Mouse (Mus musculus): ENCODE results near the gene H2-DMb2. TPM values are rescaled to one million over a fixed set of nuclear protein-coding genes. Genes with fewer than 3 reads are reported as not detected.

H2-DMb2 gene
- polyA plus RNA-seq (2014; fragmentation: Nextera tagmentation; extraction: Ambion mirVana), result 0.32 and 0.34 TPM in 2 replicates

GRCm38 (mm10) chr17:34143033-34143432, at the start of gene H2-DMb2:
Gene H2-DMb2 (plus strand): TSS chr17:34143307.
- no peak for DNase-seq (ENCODE audit: low spot score)
- Histone ChIP-seq H3K36me3 (ENCODE audit: control insufficient read depth, insufficient read depth, low read length) (no peaks in the 10 kb centered on the region), H3K27me3 (replicated peaks; ENCODE audit: control insufficient read depth, insufficient read depth, low read length) (peaks cover 36% of the 10 kb centered on the region), H3K9ac (ENCODE audit: low read depth, low read length) (no peak within 1 kb of the TSS), H3K27ac (ENCODE audit: low read depth, low read length) (no peak within 1 kb of the TSS), H3K4me2 (no peak within 1 kb of the TSS), H3K4me3 (ENCODE audit: low read depth, low read length) (no peak within 1 kb of the TSS), H3K4me1 (replicated peaks; ENCODE audit: control insufficient read depth, insufficient read depth, low read length) (peaks cover 6% of the 10 kb centered on the region), H3K9me3 (ENCODE audit: control insufficient read depth, low read length) (no peaks in the 10 kb centered on the region)
- 36% methylated on average over 7 of the region's 7 CpGs for WGBS
- no peak for ATAC-seq (replicated peaks; ENCODE audit: low FRiP score)

- Histone ChIP-seq H3K4me3 (ENCODE audit: low read depth, low read length) (no peak overlapping the region), H3K4me1 (replicated peaks; ENCODE audit: control insufficient read depth, insufficient read depth, low read length) (no peaks in the 10 kb centered on the region), H3K36me3 (ENCODE audit: control insufficient read depth, insufficient read depth, low read length) (no peaks in the 10 kb centered on the region), H3K27me3 (replicated peaks; ENCODE audit: control insufficient read depth, insufficient read depth, low read length) (0 out of 2 replicates have a peak, but pooled peaks cover 2% of the 10 kb centered on the region), H3K9me3 (ENCODE audit: control insufficient read depth, low read length) (no peaks in the 10 kb centered on the region), H3K9ac (ENCODE audit: low read depth, low read length) (no peak overlapping the region), H3K27ac (ENCODE audit: low read depth, low read length) (no peak overlapping the region), H3K4me2 (no peak overlapping the region)
- DNase-seq (ENCODE audit: low spot score) (no peak), ATAC-seq (replicated peaks; ENCODE audit: low FRiP score) (no peak)
- 77% methylated on average over 27 of the region's 27 CpGs for WGBS
These were observed 48.6 kb upstream of the H2-DMb2 start for GRCm38 (mm10) chr17:34094283-34095035.

GRCm38 (mm10) chr17:34096497-34097010, 46.6 kb upstream of the H2-DMb2 start:
- ATAC-seq (replicated peaks; ENCODE audit: low FRiP score), result no peak
- Histone ChIP-seq H3K4me2 (no peak overlapping the region), H3K36me3 (ENCODE audit: control insufficient read depth, insufficient read depth, low read length) (no peaks in the 10 kb centered on the region), H3K9me3 (ENCODE audit: control insufficient read depth, low read length) (no peaks in the 10 kb centered on the region), H3K9ac (ENCODE audit: low read depth, low read length) (no peak overlapping the region), H3K27me3 (replicated peaks; ENCODE audit: control insufficient read depth, insufficient read depth, low read length) (peaks cover 2% of the 10 kb centered on the region; the same call in 1 of the 2 replicates), H3K4me1 (replicated peaks; ENCODE audit: control insufficient read depth, insufficient read depth, low read length) (no peaks in the 10 kb centered on the region), H3K4me3 (ENCODE audit: low read depth, low read length) (no peak overlapping the region), H3K27ac (ENCODE audit: low read depth, low read length) (no peak overlapping the region)
- 65% methylated on average over 3 of the region's 3 CpGs for WGBS
- DNase-seq (ENCODE audit: low spot score), result no peak

GRCm38 (mm10) chr17:34097272-34097671, 45.8 kb upstream of the H2-DMb2 start:
- Histone ChIP-seq H3K36me3 (ENCODE audit: control insufficient read depth, insufficient read depth, low read length) (no peaks in the 10 kb centered on the region), H3K4me2 (no peak overlapping the region), H3K9ac (ENCODE audit: low read depth, low read length) (no peak overlapping the region), H3K9me3 (ENCODE audit: control insufficient read depth, low read length) (no peaks in the 10 kb centered on the region), H3K4me1 (replicated peaks; ENCODE audit: control insufficient read depth, insufficient read depth, low read length) (no peaks in the 10 kb centered on the region; the same call in 1 of the 2 replicates), H3K27ac (ENCODE audit: low read depth, low read length) (no peak overlapping the region), H3K27me3 (replicated peaks; ENCODE audit: control insufficient read depth, insufficient read depth, low read length) (peaks cover 2% of the 10 kb centered on the region; the same call in 1 of the 2 replicates), H3K4me3 (ENCODE audit: low read depth, low read length) (no peak overlapping the region)
- WGBS, result 61% methylated on average over 5 of the region's 5 CpGs
- no peak for DNase-seq (ENCODE audit: low spot score)
- ATAC-seq (replicated peaks; ENCODE audit: low FRiP score), result no peak

- Histone ChIP-seq H3K4me3 (ENCODE audit: low read depth, low read length) (no peak overlapping the region), H3K27ac (ENCODE audit: low read depth, low read length) (no peak overlapping the region), H3K4me1 (replicated peaks; ENCODE audit: control insufficient read depth, insufficient read depth, low read length) (no peaks in the 10 kb centered on the region; the same call in 1 of the 2 replicates), H3K9ac (ENCODE audit: low read depth, low read length) (no peak overlapping the region), H3K36me3 (ENCODE audit: control insufficient read depth, insufficient read depth, low read length) (no peaks in the 10 kb centered on the region), H3K9me3 (ENCODE audit: control insufficient read depth, low read length) (no peaks in the 10 kb centered on the region), H3K4me2 (no peak overlapping the region), H3K27me3 (replicated peaks; ENCODE audit: control insufficient read depth, insufficient read depth, low read length) (peaks cover 2% of the 10 kb centered on the region; the same call in 1 of the 2 replicates)
- WGBS, result 48% methylated on average over 10 of the region's 10 CpGs
- ATAC-seq (replicated peaks; ENCODE audit: low FRiP score) (no peak), DNase-seq (ENCODE audit: low spot score) (no peak)
These were observed 44.2 kb upstream of the H2-DMb2 start for GRCm38 (mm10) chr17:34098709-34099479.

GRCm38 (mm10) chr17:34099531-34099930, 43.6 kb upstream of the H2-DMb2 start:
- WGBS, result 74% methylated on average over 5 of the region's 5 CpGs
- no peaks in the 10 kb centered on the region for H3K9me3 ChIP-seq (ENCODE audit: control insufficient read depth, low read length)
- H3K9ac ChIP-seq (ENCODE audit: low read depth, low read length), result no peak overlapping the region
- H3K4me2 ChIP-seq, result no peak overlapping the region
- ATAC-seq (replicated peaks; ENCODE audit: low FRiP score) (no peak), DNase-seq (ENCODE audit: low spot score) (no peak)
- no peaks in the 10 kb centered on the region; the same call in 1 of the 2 replicates for H3K4me1 ChIP-seq (replicated peaks; ENCODE audit: control insufficient read depth, insufficient read depth, low read length)
- no peak overlapping the region for H3K27ac ChIP-seq (ENCODE audit: low read depth, low read length)
- H3K36me3 ChIP-seq (ENCODE audit: control insufficient read depth, insufficient read depth, low read length), result no peaks in the 10 kb centered on the region
- no peak overlapping the region for H3K4me3 ChIP-seq (ENCODE audit: low read depth, low read length)
- H3K27me3 ChIP-seq (replicated peaks; ENCODE audit: control insufficient read depth, insufficient read depth, low read length), result peaks cover 2% of the 10 kb centered on the region; the same call in 1 of the 2 replicates

GRCm38 (mm10) chr17:34101185-34101584, 41.9 kb upstream of the H2-DMb2 start:
- H3K9ac ChIP-seq (ENCODE audit: low read depth, low read length), result no peak overlapping the region
- H3K27me3 ChIP-seq (replicated peaks; ENCODE audit: control insufficient read depth, insufficient read depth, low read length), result no peaks in the 10 kb centered on the region; the same call in 1 of the 2 replicates
- ATAC-seq (replicated peaks; ENCODE audit: low FRiP score) (no peak), DNase-seq (ENCODE audit: low spot score) (no peak)
- H3K9me3 ChIP-seq (ENCODE audit: control insufficient read depth, low read length), result no peaks in the 10 kb centered on the region
- H3K4me1 ChIP-seq (replicated peaks; ENCODE audit: control insufficient read depth, insufficient read depth, low read length), result no peaks in the 10 kb centered on the region; the same call in 1 of the 2 replicates
- no peak overlapping the region for H3K4me2 ChIP-seq
- no peaks in the 10 kb centered on the region for H3K36me3 ChIP-seq (ENCODE audit: control insufficient read depth, insufficient read depth, low read length)
- no peak overlapping the region for H3K4me3 ChIP-seq (ENCODE audit: low read depth, low read length)
- H3K27ac ChIP-seq (ENCODE audit: low read depth, low read length), result no peak overlapping the region
- 30% methylated on average over 5 of the region's 5 CpGs for WGBS

GRCm38 (mm10) chr17:34101604-34102032, 41.5 kb upstream of the H2-DMb2 start:
- peak; percentile 91 for DNase-seq (ENCODE audit: low spot score)
- peak; percentile 75 for ATAC-seq (replicated peaks; ENCODE audit: low FRiP score)
- Histone ChIP-seq H3K9me3 (ENCODE audit: control insufficient read depth, low read length) (no peaks in the 10 kb centered on the region), H3K9ac (ENCODE audit: low read depth, low read length) (no peak overlapping the region; the same call in 1 of the 2 replicates), H3K27ac (ENCODE audit: low read depth, low read length) (no peak overlapping the region), H3K4me1 (replicated peaks; ENCODE audit: control insufficient read depth, insufficient read depth, low read length) (no peaks in the 10 kb centered on the region; the same call in 1 of the 2 replicates), H3K27me3 (replicated peaks; ENCODE audit: control insufficient read depth, insufficient read depth, low read length) (no peaks in the 10 kb centered on the region; the same call in 1 of the 2 replicates), H3K36me3 (ENCODE audit: control insufficient read depth, insufficient read depth, low read length) (no peaks in the 10 kb centered on the region), H3K4me3 (ENCODE audit: low read depth, low read length) (no peak overlapping the region), H3K4me2 (peak overlapping the region; percentile 63)
- 5% methylated on average over 12 of the region's 12 CpGs for WGBS
